Mouse (Mus musculus) fibroblast of lung, adult 2 months (primary cell): ENCODE results near the gene Gm3776.
"Not testable (repeated sequence)": the region's sequence is repeated elsewhere in the genome, so short reads cannot be mapped to it uniquely, and the experiment has no call there.

ENCODE experiments used
- DNase-seq: peaks from one replicate; pipeline ENCODE4 v3.0.0-alpha.2; 2011; ENCODE audit warnings: low read depth

The Gm3776 gene

DNA sequence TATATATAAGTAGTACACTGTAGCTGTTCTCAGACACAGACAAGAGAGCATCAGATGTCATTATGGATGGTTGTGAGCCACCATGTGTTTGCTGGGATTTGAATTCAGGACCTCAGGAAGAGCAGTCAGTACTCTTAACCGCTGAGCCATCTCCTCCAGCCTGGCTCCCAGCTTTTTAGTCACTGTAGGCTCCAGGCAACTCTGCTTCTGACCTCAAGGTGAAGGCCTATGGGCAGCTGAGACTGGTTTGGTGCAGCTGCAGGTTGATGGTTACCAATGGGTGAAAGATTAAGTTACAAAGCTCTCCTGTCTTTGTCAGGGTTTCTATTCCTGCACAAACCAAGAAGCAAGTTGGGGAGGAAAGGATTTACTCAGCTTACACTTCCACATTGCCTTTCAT, 36.8 kb downstream of the Gm3776 start:
- DNase-seq, result not testable (repeated sequence)

DNA sequence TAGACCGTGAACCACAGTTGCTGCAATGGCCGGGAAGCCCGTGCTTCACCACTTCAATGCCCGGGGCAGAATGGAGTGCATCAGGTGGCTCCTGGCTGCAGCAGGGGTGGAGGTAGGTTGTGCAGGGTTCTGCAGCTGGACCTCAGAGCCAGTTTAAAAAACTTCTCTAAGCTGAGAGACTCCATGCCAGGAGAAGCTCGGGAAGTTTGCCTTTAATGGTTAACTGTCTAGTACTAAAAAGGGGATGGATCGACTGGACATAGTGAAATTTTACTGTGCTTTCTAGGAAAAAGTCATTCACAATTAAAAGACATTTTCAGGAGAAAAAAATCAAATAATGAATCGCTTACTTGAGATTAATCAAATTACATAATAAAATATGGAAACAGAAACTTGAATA, 37.9 kb downstream of the Gm3776 start:
- DNase-seq, result not testable (repeated sequence)

DNA sequence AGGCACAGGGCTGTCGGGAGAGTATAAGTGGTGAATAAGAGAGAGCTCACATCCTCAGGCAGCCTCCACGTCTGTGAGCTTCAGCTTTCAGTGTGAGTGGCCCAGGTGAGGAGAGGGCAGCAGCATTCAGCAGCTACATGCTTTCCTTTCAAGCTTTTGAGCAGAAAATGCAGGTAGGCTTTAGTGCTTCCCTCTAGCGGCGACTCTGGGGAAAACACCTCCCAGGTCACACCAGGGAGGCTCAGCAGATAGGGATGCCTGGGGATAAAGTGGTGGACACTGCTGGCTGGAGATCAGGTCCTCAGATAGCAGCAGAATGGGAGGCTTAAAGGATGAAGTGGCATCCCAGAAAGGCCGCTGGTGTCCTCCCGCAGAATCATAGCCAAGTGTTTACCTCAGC, 39.2 kb downstream of the Gm3776 start:
- not testable (repeated sequence) for DNase-seq

DNA sequence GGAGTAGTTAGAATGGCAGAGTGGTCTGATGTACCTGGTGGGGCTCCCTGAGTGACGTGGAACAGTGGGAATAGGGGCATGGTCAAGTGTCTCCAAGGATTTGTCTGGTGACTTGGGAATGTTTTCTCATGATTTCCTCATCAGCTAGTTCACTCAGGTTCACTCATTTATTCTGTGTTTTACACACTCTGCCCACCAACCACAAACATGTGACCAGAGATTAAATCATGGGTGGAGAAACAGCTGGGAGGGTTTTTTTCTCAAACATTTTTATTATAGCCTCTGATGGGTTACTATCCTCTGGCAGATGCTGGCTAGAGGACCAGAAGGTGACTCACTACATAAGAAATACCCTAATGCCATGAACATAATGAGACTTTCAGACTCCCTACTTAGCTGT, 41.3 kb downstream of the Gm3776 start:
- no peak for DNase-seq

DNA sequence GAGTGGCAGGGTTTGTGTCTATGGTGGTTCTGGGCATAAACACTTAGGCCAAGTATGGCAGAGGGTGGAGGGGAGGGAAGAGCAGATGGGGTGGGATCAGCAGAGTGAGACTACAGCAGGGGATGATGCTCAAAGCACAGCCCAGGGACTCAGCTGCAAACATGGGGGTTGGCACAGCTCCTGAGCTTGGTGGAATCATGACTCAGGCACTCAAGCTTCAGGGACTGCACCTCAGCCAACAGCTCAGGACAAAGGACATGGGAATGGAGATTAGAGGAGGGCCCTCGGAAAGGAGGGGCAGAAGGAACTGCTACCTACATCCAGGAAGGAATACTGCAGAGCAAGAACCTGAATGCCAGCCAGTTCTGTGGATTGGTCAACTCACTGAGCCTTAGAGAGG, 42.2 kb downstream of the Gm3776 start:
- not testable (repeated sequence) for DNase-seq

DNA sequence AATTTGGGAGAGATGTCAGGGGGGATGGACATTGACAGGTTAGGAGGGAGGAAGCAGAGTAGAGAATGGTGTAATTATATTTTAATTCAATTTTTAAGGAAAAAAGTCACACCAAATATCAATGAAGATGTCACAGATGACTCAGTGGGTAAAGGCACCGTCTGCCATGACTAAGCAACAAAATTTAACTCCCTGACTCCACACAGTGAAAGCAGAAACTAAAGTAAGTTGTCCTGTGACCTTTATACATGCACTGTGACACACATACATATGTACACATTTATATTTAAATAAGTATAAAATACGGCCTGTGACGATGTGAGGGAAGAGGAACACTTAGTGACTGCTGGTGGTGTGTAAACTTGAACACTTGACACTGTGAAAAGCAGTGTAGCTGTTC, 51.2 kb downstream of the Gm3776 start:
- DNase-seq, result not testable (repeated sequence)

DNA sequence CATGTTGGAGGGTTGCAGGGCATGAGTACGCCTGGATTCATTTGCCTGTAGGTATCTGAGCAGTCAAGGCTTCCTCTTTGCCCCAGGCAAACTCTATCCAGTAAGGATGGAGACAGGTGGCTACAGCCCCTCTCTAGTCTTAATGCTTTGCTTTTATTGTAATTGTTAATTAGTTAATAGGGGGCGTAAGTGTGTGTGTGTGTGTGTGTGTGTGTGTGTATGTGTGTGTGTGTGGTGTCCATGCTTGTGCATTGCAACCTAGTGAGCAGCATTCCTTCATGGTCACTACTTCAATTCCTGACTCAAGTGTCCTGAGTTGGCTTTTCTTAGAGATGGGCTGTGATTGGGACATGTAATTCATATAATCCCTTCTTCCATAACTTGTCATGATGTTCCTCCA, 57.8 kb downstream of the Gm3776 start, which contains the start of gene Omt2a:
Gene Omt2a, minus strand, starts transcription at position 101 of the 400 bp plus-strand sequence.
- no peak for DNase-seq
